ENCODE assay signal across 8 mouse cellular contexts in the genomic region with DNA sequence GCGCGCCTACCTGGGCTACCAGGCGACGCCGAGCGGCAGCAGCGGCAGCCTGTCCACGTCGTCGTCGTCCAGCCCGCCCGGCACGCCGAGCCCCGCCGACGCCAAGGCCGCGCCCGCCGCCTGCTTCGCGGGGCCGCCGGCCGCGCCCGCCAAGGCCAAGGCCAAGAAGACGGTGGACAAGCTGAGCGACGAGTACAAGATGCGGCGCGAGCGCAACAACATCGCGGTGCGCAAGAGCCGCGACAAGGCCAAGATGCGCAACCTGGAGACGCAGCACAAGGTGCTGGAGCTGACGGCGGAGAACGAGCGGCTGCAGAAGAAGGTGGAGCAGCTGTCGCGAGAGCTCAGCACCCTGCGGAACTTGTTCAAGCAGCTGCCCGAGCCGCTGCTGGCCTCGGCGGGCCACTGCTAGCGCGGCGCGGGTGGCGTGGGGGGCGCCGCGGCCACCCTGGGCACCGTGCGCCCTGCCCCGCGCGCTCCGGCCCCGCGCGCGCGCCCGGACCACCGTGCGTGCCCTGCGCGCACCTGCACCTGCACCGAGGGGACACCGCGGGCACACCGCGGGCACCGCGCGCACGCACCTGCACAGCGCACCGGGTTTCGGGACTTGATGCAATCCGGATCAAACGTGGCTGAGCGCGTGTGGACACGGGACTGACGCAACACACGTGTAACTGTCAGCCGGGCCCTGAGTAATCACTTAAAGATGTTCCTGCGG. TPM values are rescaled to one million over a fixed set of nuclear protein-coding genes. Genes with fewer than 3 reads are reported as not detected.
DNase-seq lines count a peak whose midpoint lies in the region; ATAC-seq lines count a peak whose summit lies in the region.

A gene (minus strand): TSS at position 322 of the 718 bp plus-strand sequence.

- H3K4me1 ChIP-seq in embryonic facial prominence, embryonic 10.5 days = peaks cover 30% of the 10 kb centered on the region
- H3K4me1 ChIP-seq in intestine, embryonic 16.5 days (ENCODE audit: control insufficient read depth, insufficient read depth, low read length) = peaks cover 30% of the 10 kb centered on the region
- peaks cover 11% of the 10 kb centered on the region; the same call in 1 of the 2 replicates for H3K4me1 ChIP-seq in limb, embryonic 12.5 days (replicated peaks)
- H3K4me1 ChIP-seq in midbrain, embryonic 12.5 days = peaks cover 17% of the 10 kb centered on the region

- peak within 1 kb of the TSS; percentile 82 for H3K27ac ChIP-seq in embryonic facial prominence, embryonic 10.5 days (replicated peaks)
- H3K27ac ChIP-seq in intestine, embryonic 16.5 days (ENCODE audit: low read length) = peak within 1 kb of the TSS; percentile 95
- no peak within 1 kb of the TSS for H3K27ac ChIP-seq in limb, embryonic 12.5 days
- H3K27ac ChIP-seq in midbrain, embryonic 12.5 days (replicated peaks) = no peak within 1 kb of the TSS

- ATAC-seq in granulocyte monocyte progenitor cell, adult 5-6 weeks (replicated peaks; ENCODE audit: poor library complexity, severe bottlenecking) = peak; percentile 20
- ATAC-seq in intestine, embryonic 16.5 days = peak; percentile 14
- no peak; the same call in 1 of the 2 replicates for ATAC-seq in limb, embryonic 12.5 days (ENCODE audit: insufficient number of reproducible peaks, insufficient read depth, low FRiP score, low TSS enrichment, low read depth)
- no peak for ATAC-seq in midbrain, embryonic 12.5 days (ENCODE audit: low FRiP score, low read depth)

- H3K36me3 ChIP-seq in embryonic facial prominence, embryonic 10.5 days (replicated peaks) = no peaks in the 10 kb centered on the region
- H3K36me3 ChIP-seq in intestine, embryonic 16.5 days (ENCODE audit: control insufficient read depth, insufficient read depth, low read length) = peaks cover 4% of the 10 kb centered on the region; the same call in 1 of the 2 replicates
- no peaks in the 10 kb centered on the region for H3K36me3 ChIP-seq in limb, embryonic 12.5 days
- H3K36me3 ChIP-seq in midbrain, embryonic 12.5 days = no peaks in the 10 kb centered on the region

- peak within 1 kb of the TSS; percentile 87 for H3K4me2 ChIP-seq in intestine, embryonic 16.5 days (ENCODE audit: low read depth, low read length)
- peak within 1 kb of the TSS; percentile 90 for H3K4me2 ChIP-seq in limb, embryonic 12.5 days
- H3K4me2 ChIP-seq in midbrain, embryonic 12.5 days (replicated peaks) = peak within 1 kb of the TSS; percentile 72

- H3K27me3 ChIP-seq in embryonic facial prominence, embryonic 10.5 days (replicated peaks; ENCODE audit: low read depth, poor library complexity, severe bottlenecking) = peaks cover 69% of the 10 kb centered on the region
- no peaks in the 10 kb centered on the region for H3K27me3 ChIP-seq in intestine, embryonic 16.5 days (replicated peaks; ENCODE audit: control insufficient read depth, insufficient read depth, low read length)
- peaks cover 75% of the 10 kb centered on the region for H3K27me3 ChIP-seq in limb, embryonic 12.5 days
- H3K27me3 ChIP-seq in midbrain, embryonic 12.5 days = peaks cover 83% of the 10 kb centered on the region

- H3K9me3 ChIP-seq in embryonic facial prominence, embryonic 10.5 days = no peaks in the 10 kb centered on the region
- no peaks in the 10 kb centered on the region for H3K9me3 ChIP-seq in intestine, embryonic 16.5 days (ENCODE audit: control insufficient read depth, low read length)
- no peaks in the 10 kb centered on the region for H3K9me3 ChIP-seq in limb, embryonic 12.5 days
- no peaks in the 10 kb centered on the region for H3K9me3 ChIP-seq in midbrain, embryonic 12.5 days

- peak within 1 kb of the TSS; percentile 92 for H3K9ac ChIP-seq in intestine, embryonic 16.5 days (ENCODE audit: low read depth, low read length)
- H3K9ac ChIP-seq in limb, embryonic 12.5 days (replicated peaks) = peak within 1 kb of the TSS; percentile 67
- H3K9ac ChIP-seq in midbrain, embryonic 12.5 days (replicated peaks) = peak within 1 kb of the TSS; percentile 37

- DNase-seq in urinary bladder, adult 18-20 months (ENCODE audit: low spot score in 2 of 2) = peak; percentile 51 to 71
- no peak for DNase-seq in urinary bladder, postnatal 10 days (ENCODE audit: low spot score)
- peak; percentile 78 for DNase-seq in embryonic facial prominence, embryonic 10.5 days (ENCODE audit: low spot score)
- peak; percentile 42 to 57 for DNase-seq in spleen, adult 18-20 months

- peak within 1 kb of the TSS; percentile 78 for H3K4me3 ChIP-seq in embryonic facial prominence, embryonic 10.5 days
- peak within 1 kb of the TSS; percentile 85 for H3K4me3 ChIP-seq in intestine, embryonic 16.5 days (ENCODE audit: low read length)
- peak within 1 kb of the TSS; percentile 69 for H3K4me3 ChIP-seq in limb, embryonic 12.5 days (replicated peaks)
- H3K4me3 ChIP-seq in midbrain, embryonic 12.5 days = peak within 1 kb of the TSS; percentile 52

- 1% methylated on average over 99 of the region's 99 CpGs for WGBS in embryonic facial prominence, embryonic 10.5 days
- under 1% methylated on average over 87 of the region's 99 CpGs for WGBS in intestine, embryonic 16.5 days
- WGBS in limb, embryonic 12.5 days = under 1% methylated on average over 91 of the region's 99 CpGs
- whole genome bisulfite sequencing in midbrain, embryonic 12.5 days = 1% methylated on average over 93 of the region's 99 CpGs

RNA-seq across cellular contexts. Expression of the gene that starts here (rescaled TPM):
- polyA plus RNA-seq in embryonic facial prominence, embryonic 10.5 days (2016; fragmentation: Nextera tagmentation; extraction: Ambion mirVana) = 40.2 and 43.7 TPM in 2 replicates
- 24.7 and 28.9 TPM in 2 replicates for total RNA-seq in granulocyte monocyte progenitor cell, adult 5-6 weeks (2014; fragmentation: Nextera tagmentation)
- total RNA-seq in granulocyte monocyte progenitor cell, adult 5-6 weeks (2017) = 13.4 and 13.6 TPM in 2 replicates
- 28.6 and 33.7 TPM in 2 replicates for polyA plus RNA-seq in intestine, embryonic 16.5 days (2015; fragmentation: Nextera tagmentation; extraction: Ambion mirVana)
- 39.3 and 40.8 TPM in 2 replicates for polyA plus RNA-seq in limb, embryonic 12.5 days (2016; fragmentation: Nextera tagmentation; extraction: Ambion mirVana)
- 33.6 and 36.5 TPM in 2 replicates for polyA plus RNA-seq in midbrain, embryonic 12.5 days (2016; fragmentation: Nextera tagmentation; extraction: Ambion mirVana)

Comparison
In these comparisons a context has a peak if more than half of its experiments do, and no peak if none do; other contexts are left out.
1. H3K27ac ChIP-seq: peak in embryonic facial prominence, embryonic 10.5 days (single experiment) and intestine, embryonic 16.5 days (single experiment); none in limb, embryonic 12.5 days (single experiment) and midbrain, embryonic 12.5 days (single experiment).
2. ATAC-seq: peak in granulocyte monocyte progenitor cell, adult 5-6 weeks (single experiment) and intestine, embryonic 16.5 days (single experiment); none in limb, embryonic 12.5 days (single experiment) and midbrain, embryonic 12.5 days (single experiment).
3. H3K9ac ChIP-seq: peak in every context shown above with its lines; median percentile 92 in intestine, embryonic 16.5 days; 67 in limb, embryonic 12.5 days; 37 in midbrain, embryonic 12.5 days.
4. Peak in every context shown above with its lines, with median percentiles within 50 percentile points of each other: H3K4me3 ChIP-seq and H3K4me2 ChIP-seq.